Mouse (Mus musculus): Measurements from ENCODE around the gene Igbp1b. TPM values are rescaled to one million over a fixed set of nuclear protein-coding genes. Genes with fewer than 3 reads are reported as not detected.

Gene Igbp1b
- not detected in 2 replicates for polyA plus RNA-seq (2012; rRNA removed)

DNA sequence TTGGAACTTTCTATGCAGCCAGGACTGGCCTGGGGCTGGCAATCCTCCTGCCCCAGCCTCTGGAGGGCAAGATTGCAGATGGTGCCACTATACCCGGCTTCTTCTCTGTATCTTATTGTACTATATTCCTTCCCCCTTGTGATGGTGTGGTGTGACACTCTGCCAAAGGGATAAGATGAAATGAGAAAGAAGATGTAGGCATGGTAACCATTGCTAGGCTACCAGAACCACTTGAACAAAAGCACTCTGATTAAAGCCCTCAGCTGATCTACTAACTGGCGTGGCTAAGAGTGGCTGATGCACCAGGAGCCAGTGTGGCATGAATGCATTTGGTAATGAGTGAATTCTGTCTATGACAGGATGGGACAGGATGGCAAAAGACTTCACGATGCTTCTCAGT lies at the start of gene Igbp1b:
Gene Igbp1b (minus strand): TSS at position 29 of the 400 bp plus-strand sequence.
- Histone ChIP-seq H3K4me3 (ENCODE audit: extremely low read depth, insufficient read depth, insufficient read length) (no peak within 1 kb of the TSS), H3K27me3 (ENCODE audit: control insufficient read depth, insufficient read depth, low read length) (no peaks in the 10 kb centered on the region), H3K36me3 (ENCODE audit: control insufficient read depth, insufficient read depth, low read length) (no peaks in the 10 kb centered on the region), H3K27ac (ENCODE audit: insufficient read depth, low read length) (no peak within 1 kb of the TSS), H3K4me1 (ENCODE audit: control insufficient read depth, insufficient read depth, insufficient read length) (no peaks in the 10 kb centered on the region)
- no peak for DNase-seq (ENCODE audit: low read depth in 1 of 2, low spot score in 2 of 2)
- WGBS, result 88% methylated on average over 3 of the region's 3 CpGs
- TF ChIP-seq POLR2A (IDR thresholded peaks at IDR 0.05; ENCODE audit: low read depth, low read length) (no peak), CTCF (IDR thresholded peaks at IDR 0.05; ENCODE audit: extremely low read depth, insufficient read depth, insufficient read length, insufficient replicate concordance) (no peak)

- H3K27ac ChIP-seq (ENCODE audit: insufficient read depth, low read length), result no peak overlapping the region
- H3K27me3 ChIP-seq (ENCODE audit: control insufficient read depth, insufficient read depth, low read length), result no peaks in the 10 kb centered on the region
- DNase-seq (ENCODE audit: low read depth in 1 of 2, low spot score in 2 of 2), result no peak
- no peak for TF ChIP-seq POLR2A (IDR thresholded peaks at IDR 0.05; ENCODE audit: low read depth, low read length)
- TF ChIP-seq CTCF (IDR thresholded peaks at IDR 0.05; ENCODE audit: extremely low read depth, insufficient read depth, insufficient read length, insufficient replicate concordance), result no peak
- H3K36me3 ChIP-seq (ENCODE audit: control insufficient read depth, insufficient read depth, low read length), result no peaks in the 10 kb centered on the region
- no peaks in the 10 kb centered on the region for H3K4me1 ChIP-seq (ENCODE audit: control insufficient read depth, insufficient read depth, insufficient read length)
- no peak overlapping the region for H3K4me3 ChIP-seq (ENCODE audit: extremely low read depth, insufficient read depth, insufficient read length)
Measured at GRCm38 (mm10) chr6:138682959-138683358, 24.6 kb upstream of the Igbp1b start.

- DNase-seq (ENCODE audit: low read depth in 1 of 2, low spot score in 2 of 2), result no peak
- WGBS, result 10% methylated on average over 2 of the region's 2 CpGs
- no peaks in the 10 kb centered on the region for H3K4me1 ChIP-seq (ENCODE audit: control insufficient read depth, insufficient read depth, insufficient read length)
- H3K27me3 ChIP-seq (ENCODE audit: control insufficient read depth, insufficient read depth, low read length), result no peaks in the 10 kb centered on the region
- no peaks in the 10 kb centered on the region for H3K36me3 ChIP-seq (ENCODE audit: control insufficient read depth, insufficient read depth, low read length)
- H3K27ac ChIP-seq (ENCODE audit: insufficient read depth, low read length), result no peak overlapping the region
- no peak overlapping the region for H3K4me3 ChIP-seq (ENCODE audit: extremely low read depth, insufficient read depth, insufficient read length)
- TF ChIP-seq POLR2A (IDR thresholded peaks at IDR 0.05; ENCODE audit: low read depth, low read length), result no peak
- no peak for TF ChIP-seq CTCF (IDR thresholded peaks at IDR 0.05; ENCODE audit: extremely low read depth, insufficient read depth, insufficient read length, insufficient replicate concordance)
Measured at GRCm38 (mm10) chr6:138672704-138673141, 14.4 kb upstream of the Igbp1b start.

DNA sequence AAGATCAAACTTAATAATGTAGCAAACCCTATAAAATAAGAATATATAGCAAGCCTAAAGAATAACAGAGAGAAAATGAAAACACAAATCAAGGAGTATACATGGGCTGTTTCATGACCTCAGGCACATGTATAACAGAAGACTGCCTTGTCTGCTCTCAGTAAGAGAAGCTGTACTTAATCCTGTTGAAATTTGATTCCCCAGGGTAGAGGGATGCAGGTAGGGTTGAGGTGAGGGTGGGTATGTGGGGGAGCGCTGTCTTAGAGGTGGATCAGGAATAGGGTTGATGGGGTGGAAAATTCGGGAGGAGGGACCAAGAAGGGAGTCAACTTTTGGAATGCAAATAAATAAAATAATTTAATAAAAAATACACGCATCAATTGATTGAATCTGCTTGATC lies 7.1 kb upstream of the Igbp1b start:
- no peak overlapping the region for H3K4me3 ChIP-seq (ENCODE audit: extremely low read depth, insufficient read depth, insufficient read length)
- H3K36me3 ChIP-seq (ENCODE audit: control insufficient read depth, insufficient read depth, low read length), result no peaks in the 10 kb centered on the region
- no peak for DNase-seq (ENCODE audit: low read depth in 1 of 2, low spot score in 2 of 2)
- WGBS, result 71% methylated on average over 3 of the region's 3 CpGs
- H3K4me1 ChIP-seq (ENCODE audit: control insufficient read depth, insufficient read depth, insufficient read length), result no peaks in the 10 kb centered on the region
- no peak overlapping the region for H3K27ac ChIP-seq (ENCODE audit: insufficient read depth, low read length)
- TF ChIP-seq POLR2A (IDR thresholded peaks at IDR 0.05; ENCODE audit: low read depth, low read length) (no peak), CTCF (IDR thresholded peaks at IDR 0.05; ENCODE audit: extremely low read depth, insufficient read depth, insufficient read length, insufficient replicate concordance) (no peak)
- no peaks in the 10 kb centered on the region for H3K27me3 ChIP-seq (ENCODE audit: control insufficient read depth, insufficient read depth, low read length)

GRCm38 (mm10) chr6:138645604-138646003 lies 12.7 kb downstream of the Igbp1b start:
- no peaks in the 10 kb centered on the region for H3K36me3 ChIP-seq (ENCODE audit: control insufficient read depth, insufficient read depth, low read length)
- 91% methylated on average over 2 of the region's 2 CpGs for WGBS
- H3K27me3 ChIP-seq (ENCODE audit: control insufficient read depth, insufficient read depth, low read length), result no peaks in the 10 kb centered on the region
- H3K27ac ChIP-seq (ENCODE audit: insufficient read depth, low read length), result no peak overlapping the region
- no peak overlapping the region for H3K4me3 ChIP-seq (ENCODE audit: extremely low read depth, insufficient read depth, insufficient read length)
- H3K4me1 ChIP-seq (ENCODE audit: control insufficient read depth, insufficient read depth, insufficient read length), result no peaks in the 10 kb centered on the region
- no peak for TF ChIP-seq POLR2A (IDR thresholded peaks at IDR 0.05; ENCODE audit: low read depth, low read length)
- no peak for TF ChIP-seq CTCF (IDR thresholded peaks at IDR 0.05; ENCODE audit: extremely low read depth, insufficient read depth, insufficient read length, insufficient replicate concordance)
- no peak for DNase-seq (ENCODE audit: low read depth in 1 of 2, low spot score in 2 of 2)

DNA sequence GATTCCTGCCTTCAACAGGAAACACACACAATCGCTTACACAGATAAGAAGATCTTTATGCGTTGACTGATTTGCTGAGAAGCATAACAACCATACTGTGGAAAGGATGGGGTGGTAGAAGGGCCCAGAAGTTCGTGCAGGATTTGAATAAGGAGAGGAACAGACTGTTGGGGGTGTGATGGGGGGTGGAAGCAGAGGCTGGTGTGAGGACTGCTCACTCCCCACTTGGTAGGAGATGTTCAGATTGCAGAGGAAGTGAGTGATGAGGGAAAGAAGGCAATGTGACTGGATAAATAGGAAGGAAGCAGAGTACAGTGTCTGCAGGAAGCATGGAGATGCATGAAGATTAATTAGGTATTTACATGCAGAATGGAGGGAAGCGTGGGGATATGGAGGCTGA lies 19.0 kb downstream of the Igbp1b start:
- H3K36me3 ChIP-seq (ENCODE audit: control insufficient read depth, insufficient read depth, low read length), result no peaks in the 10 kb centered on the region
- no peaks in the 10 kb centered on the region for H3K4me1 ChIP-seq (ENCODE audit: control insufficient read depth, insufficient read depth, insufficient read length)
- no peak overlapping the region for H3K27ac ChIP-seq (ENCODE audit: insufficient read depth, low read length)
- no peak for TF ChIP-seq CTCF (IDR thresholded peaks at IDR 0.05; ENCODE audit: extremely low read depth, insufficient read depth, insufficient read length, insufficient replicate concordance)
- TF ChIP-seq POLR2A (IDR thresholded peaks at IDR 0.05; ENCODE audit: low read depth, low read length), result no peak
- no peak overlapping the region for H3K4me3 ChIP-seq (ENCODE audit: extremely low read depth, insufficient read depth, insufficient read length)
- 50% methylated on average over 4 of the region's 4 CpGs for WGBS
- H3K27me3 ChIP-seq (ENCODE audit: control insufficient read depth, insufficient read depth, low read length), result no peaks in the 10 kb centered on the region
- no peak for DNase-seq (ENCODE audit: low read depth in 1 of 2, low spot score in 2 of 2)

DNA sequence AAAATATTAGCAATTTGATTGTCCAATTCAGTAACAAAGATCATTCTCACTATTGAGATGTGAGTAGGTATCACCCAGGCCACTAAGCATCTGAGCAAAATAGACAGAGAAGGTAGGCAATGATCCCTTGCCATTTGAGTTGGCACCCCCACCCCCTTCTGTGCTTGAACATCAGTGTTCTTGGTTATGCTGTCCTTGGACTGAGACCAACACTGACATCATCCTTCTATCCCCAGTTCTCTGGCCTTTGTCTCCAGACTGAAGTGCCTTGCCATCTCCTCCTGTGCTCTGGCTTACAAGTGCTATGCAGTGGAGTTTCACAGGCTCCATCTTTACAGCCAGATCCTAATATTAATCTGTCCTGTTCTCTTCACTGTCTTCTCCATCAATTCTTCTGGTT lies 37.6 kb downstream of the Igbp1b start:
- Histone ChIP-seq H3K27ac (ENCODE audit: insufficient read depth, low read length) (no peak overlapping the region), H3K36me3 (ENCODE audit: control insufficient read depth, insufficient read depth, low read length) (no peaks in the 10 kb centered on the region), H3K4me3 (ENCODE audit: extremely low read depth, insufficient read depth, insufficient read length) (no peak overlapping the region), H3K4me1 (ENCODE audit: control insufficient read depth, insufficient read depth, insufficient read length) (no peaks in the 10 kb centered on the region), H3K27me3 (ENCODE audit: control insufficient read depth, insufficient read depth, low read length) (no peaks in the 10 kb centered on the region)
- TF ChIP-seq POLR2A (IDR thresholded peaks at IDR 0.05; ENCODE audit: low read depth, low read length) (no peak), CTCF (IDR thresholded peaks at IDR 0.05; ENCODE audit: extremely low read depth, insufficient read depth, insufficient read length, insufficient replicate concordance) (no peak)
- no peak for DNase-seq (ENCODE audit: low read depth in 1 of 2, low spot score in 2 of 2)
